ENCODE assay signal across 8 mouse cellular contexts in genomic region chr3:123115770-123116527, GRCm38 (mm10).
DNase-seq lines count a peak whose midpoint lies in the region; ATAC-seq and TF ChIP-seq lines count a peak whose summit lies in the region.

No protein-coding gene starts in this region.

- H3K4me1 ChIP-seq in testis, adult 2 months (ENCODE audit: control insufficient read depth, insufficient read depth, low read length): peaks cover 10% of the 10 kb centered on the region
- peaks cover 43% of the 10 kb centered on the region for H3K4me1 ChIP-seq in heart, embryonic 13.5 days
- H3K4me1 ChIP-seq in neural tube, embryonic 13.5 days (replicated peaks): no peaks in the 10 kb centered on the region; the same call in 1 of the 2 replicates

- TF ChIP-seq CTCF in testis, adult 2 months (IDR thresholded peaks at IDR 0.05; ENCODE audit: control insufficient read depth, insufficient read depth, insufficient replicate concordance, low read depth, low read length): peak; percentile 16; the same call in 1 of the 2 replicates

- no peak for TF ChIP-seq POLR2A in testis, adult 2 months (IDR thresholded peaks at IDR 0.05; ENCODE audit: control insufficient read depth, low read depth, low read length)

- H3K27me3 ChIP-seq in testis, adult 2 months (ENCODE audit: control insufficient read depth, insufficient read depth, low read length): no peaks in the 10 kb centered on the region
- no peaks in the 10 kb centered on the region for H3K27me3 ChIP-seq in heart, embryonic 13.5 days (replicated peaks)
- no peaks in the 10 kb centered on the region for H3K27me3 ChIP-seq in neural tube, embryonic 13.5 days

- no peaks in the 10 kb centered on the region for H3K36me3 ChIP-seq in testis, adult 2 months (ENCODE audit: control insufficient read depth, insufficient read depth, low read length)
- H3K36me3 ChIP-seq in heart, embryonic 13.5 days: peaks cover 36% of the 10 kb centered on the region
- no peaks in the 10 kb centered on the region for H3K36me3 ChIP-seq in neural tube, embryonic 13.5 days

- 6% methylated on average over 15 of the region's 15 CpGs for WGBS in heart, embryonic 13.5 days
- 32% methylated on average over 15 of the region's 15 CpGs for WGBS in neural tube, embryonic 13.5 days

- no peak overlapping the region for H3K4me3 ChIP-seq in testis, adult 2 months (ENCODE audit: control insufficient read depth, low read depth, low read length)
- peak overlapping the region; percentile 47 for H3K4me3 ChIP-seq in heart, embryonic 13.5 days
- H3K4me3 ChIP-seq in neural tube, embryonic 13.5 days: no peak overlapping the region

- DNase-seq in adrenal gland, adult 2 months: peak; percentile 57
- DNase-seq in adrenal gland, postnatal 4 days (ENCODE audit: low spot score in 2 of 2): no peak
- DNase-seq in testis, postnatal 14 days (ENCODE audit: low spot score): no peak
- peak; percentile 35 to 37 for DNase-seq in left cerebral cortex, postnatal 25 days (ENCODE audit: low spot score in 2 of 2)
- no peak for DNase-seq in testis, postnatal 10 days (ENCODE audit: low spot score)

- peak; percentile 74; the same call in 1 of the 2 replicates for ATAC-seq in heart, embryonic 13.5 days (ENCODE audit: extremely low read depth, insufficient number of reproducible peaks, low FRiP score, low TSS enrichment)
- ATAC-seq in neural tube, embryonic 13.5 days (ENCODE audit: low read depth): no peak

- H3K9me3 ChIP-seq in heart, embryonic 13.5 days: no peaks in the 10 kb centered on the region
- H3K9me3 ChIP-seq in neural tube, embryonic 13.5 days: no peaks in the 10 kb centered on the region

- peak overlapping the region; percentile 75 for H3K9ac ChIP-seq in heart, embryonic 13.5 days
- H3K9ac ChIP-seq in neural tube, embryonic 13.5 days: no peak overlapping the region

- intact Hi-C loops in left cerebral cortex, postnatal 25 days (cut with DNase I): no loop called here

- no peak overlapping the region for H3K27ac ChIP-seq in testis, adult 2 months (ENCODE audit: control insufficient read depth, insufficient read depth, low read depth, low read length)
- H3K27ac ChIP-seq in heart, embryonic 13.5 days (replicated peaks): peak overlapping the region; percentile 97
- no peak overlapping the region for H3K27ac ChIP-seq in neural tube, embryonic 13.5 days (replicated peaks)

- H3K4me2 ChIP-seq in heart, embryonic 13.5 days: peak overlapping the region; percentile 64
- peak overlapping the region; percentile 25; the same call in 1 of the 2 replicates for H3K4me2 ChIP-seq in neural tube, embryonic 13.5 days

Comparison
In these comparisons a context has a peak if more than half of its experiments do, and no peak if none do; other contexts are left out.
1. DNase-seq: peak in adrenal gland, adult 2 months (single experiment) and left cerebral cortex, postnatal 25 days (2 of 2); none in adrenal gland, postnatal 4 days (0 of 2), testis, postnatal 14 days (single experiment) and testis, postnatal 10 days (single experiment).